Mouse (Mus musculus): ENCODE data around the gene Tmem79. TPM values are rescaled to one million over a fixed set of nuclear protein-coding genes. Genes with fewer than 3 reads are reported as not detected.
"Not testable (repeated sequence)": the region's sequence is repeated elsewhere in the genome, so short reads cannot be mapped to it uniquely, and the experiment has no call there.

The Tmem79 gene
- polyA plus RNA-seq, 1 experiment from 2014 or later, result 1.6 TPM

GRCm38 (mm10) chr3:88297321-88297851 is 38.6 kb downstream of the Tmem79 start:
- H3K4me3 ChIP-seq, result peak overlapping the region; percentile 67
- no peak for ATAC-seq (ENCODE audit: extremely low read depth, insufficient number of reproducible peaks, low FRiP score, low TSS enrichment)
- H3K4me1 ChIP-seq, result peaks cover 27% of the 10 kb centered on the region
- H3K9ac ChIP-seq, result peak overlapping the region; percentile 88
- H3K27ac ChIP-seq (replicated peaks), result peak overlapping the region; percentile 93
- H3K36me3 ChIP-seq, result peaks cover 36% of the 10 kb centered on the region
- H3K9me3 ChIP-seq, result no peaks in the 10 kb centered on the region
- peak overlapping the region; percentile 86 for H3K4me2 ChIP-seq
- no peaks in the 10 kb centered on the region for H3K27me3 ChIP-seq (replicated peaks)
- WGBS, result under 1% methylated on average over 30 of the region's 30 CpGs

DNA sequence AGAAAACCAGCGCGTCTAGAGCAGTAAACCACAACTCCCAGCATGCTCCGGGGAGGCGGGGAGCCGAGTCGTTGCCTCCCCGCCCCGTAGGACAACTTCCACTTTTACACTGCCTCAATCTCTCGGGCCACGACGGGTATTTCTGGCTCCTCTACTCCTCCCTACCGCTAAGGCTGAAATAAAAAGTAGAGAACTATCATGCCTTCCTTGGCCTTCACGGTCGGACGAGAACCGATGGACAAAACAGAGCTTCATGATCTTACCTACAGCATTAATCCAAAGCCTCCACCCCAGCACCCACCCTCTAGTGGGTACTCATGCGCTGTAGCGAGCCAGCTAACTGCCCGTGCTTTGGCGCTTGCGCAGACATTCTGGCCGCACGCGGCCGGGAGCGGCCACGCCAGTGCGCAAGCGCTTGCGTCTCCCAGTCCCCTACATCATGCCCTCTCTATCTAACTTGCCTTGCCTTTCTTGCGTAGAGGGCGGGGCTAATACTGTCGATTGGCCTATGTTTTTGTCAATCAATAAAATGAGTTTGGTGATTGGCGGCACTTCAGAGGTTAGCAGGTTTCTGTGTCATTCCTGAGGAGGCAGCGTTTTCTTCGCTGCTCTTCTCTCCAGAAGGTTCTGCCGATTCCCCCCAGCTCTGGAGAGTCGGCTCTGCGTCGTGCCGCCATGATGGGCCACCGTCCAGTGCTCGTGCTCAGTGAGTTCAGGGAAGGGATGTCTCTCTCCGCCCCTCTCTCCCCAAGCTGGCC is 39.2 kb downstream of the Tmem79 start, which contains the start of the genes Tsacc and Cct3:
Gene Tsacc (minus strand): TSS at position 439 of the 758 bp plus-strand sequence.
Gene Cct3 (plus strand): TSS at position 556 of the 758 bp plus-strand sequence.
- Histone ChIP-seq H3K36me3 (peaks cover 30% of the 10 kb centered on the region), H3K27ac (replicated peaks) (peak within 1 kb of the TSS; percentile 95), H3K27me3 (replicated peaks) (no peaks in the 10 kb centered on the region), H3K9me3 (no peaks in the 10 kb centered on the region), H3K4me3 (peak within 1 kb of the TSS; percentile 67), H3K4me1 (peaks cover 27% of the 10 kb centered on the region), H3K4me2 (peak within 1 kb of the TSS; percentile 86), H3K9ac (peak within 1 kb of the TSS; percentile 88)
- ATAC-seq (ENCODE audit: extremely low read depth, insufficient number of reproducible peaks, low FRiP score, low TSS enrichment), result peak; percentile 97
- WGBS, result under 1% methylated on average over 44 of the region's 44 CpGs

DNA sequence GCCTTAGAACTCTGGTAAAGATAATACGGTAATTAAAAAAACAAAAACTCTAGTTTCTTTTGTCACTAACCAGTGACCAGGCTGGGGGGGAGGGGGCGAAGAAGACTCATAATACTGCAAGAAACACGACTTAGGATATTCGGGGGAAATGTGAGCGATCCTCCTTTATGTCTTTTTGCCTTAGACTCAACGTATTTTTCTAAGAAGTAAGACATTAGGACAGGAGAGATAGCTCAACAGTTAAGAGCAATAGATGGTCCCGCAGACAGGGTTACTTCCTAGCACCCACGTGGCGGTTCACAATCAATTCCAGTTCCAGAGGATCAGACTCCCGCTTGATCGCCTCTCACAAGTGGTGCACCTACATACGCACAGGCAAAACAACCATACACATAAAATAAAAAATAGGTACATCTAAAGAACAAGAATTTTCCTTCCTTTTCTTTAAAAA is 39.8 kb downstream of the Tmem79 start:
- H3K9ac ChIP-seq, result peak overlapping the region; percentile 81
- H3K27ac ChIP-seq (replicated peaks), result peak overlapping the region; percentile 95
- H3K9me3 ChIP-seq, result no peaks in the 10 kb centered on the region
- H3K4me2 ChIP-seq, result peak overlapping the region; percentile 86
- no peak; the same call in 1 of the 2 replicates for ATAC-seq (ENCODE audit: extremely low read depth, insufficient number of reproducible peaks, low FRiP score, low TSS enrichment)
- WGBS, result 2% methylated on average over 12 of the region's 12 CpGs
- no peaks in the 10 kb centered on the region for H3K27me3 ChIP-seq (replicated peaks)
- peaks cover 27% of the 10 kb centered on the region for H3K4me1 ChIP-seq
- peaks cover 23% of the 10 kb centered on the region for H3K36me3 ChIP-seq
- H3K4me3 ChIP-seq, result peak overlapping the region; percentile 67

GRCm38 (mm10) chr3:88295272-88295671 is 40.7 kb downstream of the Tmem79 start:
- Histone ChIP-seq H3K9ac (peak overlapping the region; percentile 81; the same call in 1 of the 2 replicates), H3K36me3 (peaks cover 15% of the 10 kb centered on the region), H3K4me2 (peak overlapping the region; percentile 86), H3K4me1 (peaks cover 27% of the 10 kb centered on the region), H3K4me3 (peak overlapping the region; percentile 67)
- not testable (repeated sequence) for H3K27ac ChIP-seq (replicated peaks); H3K9me3 ChIP-seq; ATAC-seq (ENCODE audit: extremely low read depth, insufficient number of reproducible peaks, low FRiP score, low TSS enrichment); H3K27me3 ChIP-seq (replicated peaks)
- WGBS, result 65% methylated on average over 1 of the region's 1 CpGs

DNA sequence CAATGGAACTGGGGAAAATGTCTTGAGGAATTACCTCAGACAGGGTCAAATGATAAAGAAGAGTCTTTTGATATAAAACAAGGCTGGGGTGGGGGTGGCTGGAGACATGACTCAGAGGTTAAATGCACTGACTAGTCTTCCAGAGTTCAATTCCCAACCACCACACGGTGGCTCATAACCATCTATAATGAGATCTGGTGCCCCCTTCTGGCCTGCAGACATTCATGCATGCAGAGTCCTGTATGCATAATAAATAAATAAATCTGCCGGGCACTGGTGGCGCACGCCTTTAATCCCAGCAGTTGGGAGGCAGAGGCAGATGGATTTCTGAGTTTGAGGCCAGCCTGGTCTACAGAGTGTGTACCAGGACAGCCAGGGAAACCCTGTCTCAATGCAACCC is 44.0 kb downstream of the Tmem79 start:
- 54% methylated on average over 4 of the region's 4 CpGs for WGBS
- no peak for ATAC-seq (ENCODE audit: extremely low read depth, insufficient number of reproducible peaks, low FRiP score, low TSS enrichment)
- H3K36me3 ChIP-seq, result no peaks in the 10 kb centered on the region; the same call in 1 of the 2 replicates
- H3K9me3 ChIP-seq, result no peaks in the 10 kb centered on the region
- no peaks in the 10 kb centered on the region for H3K27me3 ChIP-seq (replicated peaks)
- no peak overlapping the region for H3K27ac ChIP-seq (replicated peaks)
- H3K4me1 ChIP-seq, result peaks cover 9% of the 10 kb centered on the region
- H3K4me3 ChIP-seq, result no peak overlapping the region
- no peak overlapping the region for H3K4me2 ChIP-seq
- no peak overlapping the region for H3K9ac ChIP-seq

- H3K9ac ChIP-seq; H3K27ac ChIP-seq (replicated peaks); H3K4me2 ChIP-seq; ATAC-seq (ENCODE audit: extremely low read depth, insufficient number of reproducible peaks, low FRiP score, low TSS enrichment); H3K4me3 ChIP-seq; H3K27me3 ChIP-seq (replicated peaks); H3K4me1 ChIP-seq; H3K9me3 ChIP-seq: not testable (repeated sequence)
- WGBS, result 57% methylated on average over 8 of the region's 10 CpGs
- H3K36me3 ChIP-seq, result peaks cover 15% of the 10 kb centered on the region
These were observed 47.7 kb downstream of the Tmem79 start for GRCm38 (mm10) chr3:88288133-88288713.

DNA sequence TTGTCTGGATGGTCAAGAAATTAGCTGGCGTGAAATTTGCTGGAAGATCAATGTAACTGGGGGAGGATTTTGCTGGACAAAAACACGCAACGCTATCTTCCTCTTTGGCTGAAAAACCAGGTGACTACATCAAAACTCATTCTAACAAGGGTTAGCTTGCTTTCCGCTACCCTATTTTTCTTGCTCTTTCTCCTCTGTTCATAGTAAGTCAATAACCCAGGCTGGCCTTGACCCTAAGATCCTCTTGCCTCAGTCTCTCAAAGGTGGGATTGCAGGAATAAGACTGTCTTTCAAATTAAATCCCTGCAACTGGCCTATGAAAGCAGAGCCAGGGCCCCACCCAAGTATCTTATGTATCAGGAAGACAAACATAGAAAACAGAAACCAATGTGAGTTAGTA is 48.8 kb downstream of the Tmem79 start, which contains the start of gene Gm38392:
Gene Gm38392 (minus strand): TSS at position 101 of the 400 bp plus-strand sequence.
- 88% methylated on average over 4 of the region's 4 CpGs for WGBS
- Histone ChIP-seq H3K4me1 (no peaks in the 10 kb centered on the region), H3K9me3 (no peaks in the 10 kb centered on the region), H3K27ac (replicated peaks) (no peak within 1 kb of the TSS), H3K36me3 (peaks cover 15% of the 10 kb centered on the region), H3K27me3 (replicated peaks) (no peaks in the 10 kb centered on the region), H3K9ac (no peak within 1 kb of the TSS), H3K4me2 (no peak within 1 kb of the TSS), H3K4me3 (no peak within 1 kb of the TSS)
- ATAC-seq (ENCODE audit: extremely low read depth, insufficient number of reproducible peaks, low FRiP score, low TSS enrichment), result no peak

DNA sequence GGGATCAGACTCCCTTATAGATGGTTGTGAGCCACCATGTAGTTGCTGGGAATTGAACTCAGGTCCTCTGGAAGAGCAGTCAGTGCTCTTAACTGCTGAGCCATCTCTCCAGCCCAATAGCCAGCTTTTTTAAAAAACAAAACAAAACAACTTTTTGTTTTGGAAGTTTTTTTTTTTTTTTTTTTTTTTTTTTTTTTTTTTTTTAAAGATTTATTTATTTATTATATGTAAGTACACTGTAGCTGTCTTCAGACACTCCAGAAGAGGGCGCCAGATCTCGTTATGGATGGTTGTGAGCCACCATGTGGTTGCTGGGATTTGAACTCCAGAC is 50.4 kb downstream of the Tmem79 start:
- not testable (repeated sequence) for ATAC-seq (ENCODE audit: extremely low read depth, insufficient number of reproducible peaks, low FRiP score, low TSS enrichment); H3K27ac ChIP-seq (replicated peaks); H3K4me3 ChIP-seq; H3K9me3 ChIP-seq; H3K4me2 ChIP-seq; H3K9ac ChIP-seq; H3K27me3 ChIP-seq (replicated peaks); H3K4me1 ChIP-seq
- no CpG with 5 or more reads among the region's 2 CpGs for WGBS
- peaks cover 15% of the 10 kb centered on the region for H3K36me3 ChIP-seq

DNA sequence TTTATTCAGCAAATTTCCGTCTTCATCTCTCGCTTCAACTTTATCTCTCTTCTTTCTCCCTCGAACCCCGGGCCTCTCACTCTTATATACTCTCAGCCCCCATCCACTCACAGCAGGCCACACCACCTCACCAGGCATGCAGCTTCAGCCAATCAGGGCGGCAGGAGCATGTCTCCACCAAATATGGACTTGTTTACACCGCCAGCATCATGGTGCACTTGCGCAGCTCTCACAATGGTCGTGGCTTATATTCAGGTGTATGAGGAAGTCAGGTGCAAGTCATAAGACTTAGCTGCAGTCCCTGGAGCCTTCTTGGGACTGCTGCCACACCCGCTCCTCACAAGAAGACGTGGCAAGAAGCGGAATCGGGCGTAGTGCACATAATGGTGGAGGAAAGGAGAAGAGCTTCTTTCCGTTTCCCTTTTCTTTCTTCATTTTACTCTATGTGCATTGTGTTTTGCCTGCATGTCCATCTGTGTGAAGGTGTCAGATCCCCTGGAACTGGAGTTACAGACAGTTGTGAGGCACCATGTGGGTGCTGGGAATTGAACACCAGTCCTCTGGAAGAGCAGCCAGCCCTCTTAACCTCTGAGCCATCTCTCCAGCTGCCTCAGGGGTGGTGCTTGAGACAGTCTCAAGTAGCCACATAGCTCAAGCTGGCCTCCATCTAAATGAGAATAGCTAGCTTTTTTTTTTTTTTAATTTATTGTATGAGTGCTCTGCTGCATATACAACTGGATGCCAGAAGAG is 51.0 kb downstream of the Tmem79 start:
- H3K27me3 ChIP-seq (replicated peaks); H3K27ac ChIP-seq (replicated peaks); H3K4me2 ChIP-seq; H3K9me3 ChIP-seq; ATAC-seq (ENCODE audit: extremely low read depth, insufficient number of reproducible peaks, low FRiP score, low TSS enrichment); H3K4me1 ChIP-seq; H3K4me3 ChIP-seq; H3K9ac ChIP-seq: not testable (repeated sequence)
- 91% methylated on average over 14 of the region's 14 CpGs for WGBS
- H3K36me3 ChIP-seq, result peaks cover 15% of the 10 kb centered on the region

- H3K9ac ChIP-seq; H3K9me3 ChIP-seq; H3K4me1 ChIP-seq; H3K27me3 ChIP-seq (replicated peaks); ATAC-seq (ENCODE audit: extremely low read depth, insufficient number of reproducible peaks, low FRiP score, low TSS enrichment); H3K36me3 ChIP-seq; H3K4me3 ChIP-seq; H3K4me2 ChIP-seq; H3K27ac ChIP-seq (replicated peaks): not testable (repeated sequence)
- WGBS, result 61% methylated on average over 11 of the region's 11 CpGs
These were observed 54.6 kb downstream of the Tmem79 start for GRCm38 (mm10) chr3:88281141-88281916.
